Mouse (Mus musculus): ENCODE measurements around the gene Tmem132b. TPM values are rescaled to one million over a fixed set of nuclear protein-coding genes. Genes with fewer than 3 reads are reported as not detected.
A peak's percentile ranks its signal among the peaks of the same experiment; 100 is the strongest.

Tmem132b gene
- polyA plus RNA-seq, 1 experiment from 2014 or later: 2.1 TPM

- H3K27ac ChIP-seq: peak overlapping the region; percentile 44
Measured at GRCm38 (mm10) chr5:125685681-125686331, 154.2 kb downstream of the Tmem132b start.

GRCm38 (mm10) chr5:125692538-125692937 is 161.0 kb downstream of the Tmem132b start:
- H3K4me2 ChIP-seq: no peak overlapping the region
- no peaks in the 10 kb centered on the region for H3K36me3 ChIP-seq (ENCODE audit: poor library complexity, severe bottlenecking)
- H3K27ac ChIP-seq: no peak overlapping the region
- no peak overlapping the region for H3K4me3 ChIP-seq
- no peaks in the 10 kb centered on the region for H3K27me3 ChIP-seq
- WGBS: 25% methylated on average over 10 of the region's 10 CpGs
- no peak for ATAC-seq
- H3K9ac ChIP-seq: no peak overlapping the region
- H3K4me1 ChIP-seq: peaks cover 12% of the 10 kb centered on the region
- H3K9me3 ChIP-seq (replicated peaks): no peaks in the 10 kb centered on the region

More at GRCm38 (mm10) chr5:125685681-125686331, 154.2 kb downstream of the Tmem132b start:
- H3K9ac ChIP-seq: no peak overlapping the region
- H3K4me2 ChIP-seq: no peak overlapping the region
- WGBS: 20% methylated on average over 11 of the region's 11 CpGs
- H3K4me1 ChIP-seq: peaks cover 20% of the 10 kb centered on the region
- H3K9me3 ChIP-seq (replicated peaks): no peaks in the 10 kb centered on the region
- no peak overlapping the region for H3K4me3 ChIP-seq
- no peaks in the 10 kb centered on the region for H3K27me3 ChIP-seq
- no peaks in the 10 kb centered on the region for H3K36me3 ChIP-seq (ENCODE audit: poor library complexity, severe bottlenecking)
- ATAC-seq: peak; percentile 83

- no peak overlapping the region for H3K9ac ChIP-seq
- H3K4me3 ChIP-seq: no peak overlapping the region
- H3K9me3 ChIP-seq (replicated peaks): no peaks in the 10 kb centered on the region
- H3K27me3 ChIP-seq: no peaks in the 10 kb centered on the region
- WGBS: 79% methylated on average over 3 of the region's 3 CpGs
- H3K36me3 ChIP-seq (ENCODE audit: poor library complexity, severe bottlenecking): no peaks in the 10 kb centered on the region
- H3K4me1 ChIP-seq: no peaks in the 10 kb centered on the region
- no peak overlapping the region for H3K4me2 ChIP-seq
- no peak for ATAC-seq
- H3K27ac ChIP-seq: no peak overlapping the region
Measured at GRCm38 (mm10) chr5:125699395-125699794, 167.8 kb downstream of the Tmem132b start.

- no peaks in the 10 kb centered on the region for H3K36me3 ChIP-seq (ENCODE audit: poor library complexity, severe bottlenecking)
- H3K9me3 ChIP-seq (replicated peaks): no peaks in the 10 kb centered on the region
- H3K27ac ChIP-seq: no peak overlapping the region
- H3K27me3 ChIP-seq: no peaks in the 10 kb centered on the region
- ATAC-seq: no peak
- no peak overlapping the region for H3K9ac ChIP-seq
- WGBS: 93% methylated on average over 5 of the region's 5 CpGs
- no peak overlapping the region for H3K4me2 ChIP-seq
- no peaks in the 10 kb centered on the region for H3K4me1 ChIP-seq
- H3K4me3 ChIP-seq: no peak overlapping the region
Measured at GRCm38 (mm10) chr5:125700234-125700633, 168.7 kb downstream of the Tmem132b start.

- 0 out of 2 replicates have a peak, but pooled peaks cover 6% of the 10 kb centered on the region for H3K4me1 ChIP-seq
- peak; percentile 43; the same call in 1 of the 2 replicates for ATAC-seq
- H3K36me3 ChIP-seq (ENCODE audit: poor library complexity, severe bottlenecking): no peaks in the 10 kb centered on the region
- no peaks in the 10 kb centered on the region for H3K27me3 ChIP-seq
- H3K9ac ChIP-seq: no peak overlapping the region
- 55% methylated on average over 8 of the region's 8 CpGs for WGBS
- 0 out of 2 replicates have a peak overlapping the region, but pooled peaks have one; percentile 31 for H3K27ac ChIP-seq
- no peaks in the 10 kb centered on the region for H3K9me3 ChIP-seq (replicated peaks)
- H3K4me3 ChIP-seq: no peak overlapping the region
- no peak overlapping the region for H3K4me2 ChIP-seq
Measured at GRCm38 (mm10) chr5:125705379-125705778, 173.8 kb downstream of the Tmem132b start.

GRCm38 (mm10) chr5:125709160-125709559 is 177.6 kb downstream of the Tmem132b start:
- Histone ChIP-seq H3K9ac (no peak overlapping the region), H3K4me1 (0 out of 2 replicates have a peak, but pooled peaks cover 6% of the 10 kb centered on the region), H3K4me3 (no peak overlapping the region), H3K9me3 (replicated peaks) (no peaks in the 10 kb centered on the region), H3K36me3 (ENCODE audit: poor library complexity, severe bottlenecking) (no peaks in the 10 kb centered on the region), H3K27ac (no peak overlapping the region), H3K4me2 (no peak overlapping the region), H3K27me3 (no peaks in the 10 kb centered on the region)
- no peak for ATAC-seq
- WGBS: 6% methylated on average over 3 of the region's 3 CpGs

GRCm38 (mm10) chr5:125726815-125727214 is 195.2 kb downstream of the Tmem132b start:
- peaks cover 10% of the 10 kb centered on the region; the same call in 1 of the 2 replicates for H3K9me3 ChIP-seq (replicated peaks)
- H3K36me3 ChIP-seq (ENCODE audit: poor library complexity, severe bottlenecking): no peaks in the 10 kb centered on the region
- H3K4me1 ChIP-seq: no peaks in the 10 kb centered on the region
- no peak for ATAC-seq
- H3K27me3 ChIP-seq: no peaks in the 10 kb centered on the region
- 94% methylated on average over 7 of the region's 7 CpGs for WGBS
- H3K27ac ChIP-seq: no peak overlapping the region
- no peak overlapping the region for H3K4me3 ChIP-seq
- no peak overlapping the region for H3K9ac ChIP-seq
- no peak overlapping the region for H3K4me2 ChIP-seq

- ATAC-seq: no peak
- no peaks in the 10 kb centered on the region for H3K36me3 ChIP-seq (ENCODE audit: poor library complexity, severe bottlenecking)
- WGBS: 82% methylated on average over 5 of the region's 5 CpGs
- no peak overlapping the region for H3K4me3 ChIP-seq
- no peak overlapping the region for H3K9ac ChIP-seq
- H3K4me2 ChIP-seq: no peak overlapping the region
- H3K4me1 ChIP-seq: no peaks in the 10 kb centered on the region
- H3K27ac ChIP-seq: no peak overlapping the region
- no peaks in the 10 kb centered on the region for H3K27me3 ChIP-seq
- H3K9me3 ChIP-seq (replicated peaks): peaks cover 10% of the 10 kb centered on the region; the same call in 1 of the 2 replicates
Measured at GRCm38 (mm10) chr5:125727436-125727835, 195.9 kb downstream of the Tmem132b start.

GRCm38 (mm10) chr5:125727936-125728335 is 196.4 kb downstream of the Tmem132b start:
- Histone ChIP-seq H3K27ac (no peak overlapping the region), H3K27me3 (no peaks in the 10 kb centered on the region), H3K4me3 (no peak overlapping the region), H3K9me3 (replicated peaks) (peaks cover 14% of the 10 kb centered on the region; the same call in 1 of the 2 replicates), H3K9ac (no peak overlapping the region), H3K36me3 (ENCODE audit: poor library complexity, severe bottlenecking) (no peaks in the 10 kb centered on the region), H3K4me2 (no peak overlapping the region), H3K4me1 (no peaks in the 10 kb centered on the region)
- WGBS: 91% methylated on average over 9 of the region's 9 CpGs
- no peak for ATAC-seq

GRCm38 (mm10) chr5:125728521-125728920 is 196.9 kb downstream of the Tmem132b start:
- H3K4me1 ChIP-seq: no peaks in the 10 kb centered on the region
- no peak overlapping the region for H3K9ac ChIP-seq
- WGBS: 83% methylated on average over 3 of the region's 3 CpGs
- ATAC-seq: no peak
- no peak overlapping the region for H3K4me3 ChIP-seq
- peaks cover 20% of the 10 kb centered on the region; the same call in 1 of the 2 replicates for H3K9me3 ChIP-seq (replicated peaks)
- no peaks in the 10 kb centered on the region for H3K27me3 ChIP-seq
- H3K4me2 ChIP-seq: no peak overlapping the region
- H3K36me3 ChIP-seq (ENCODE audit: poor library complexity, severe bottlenecking): no peaks in the 10 kb centered on the region
- H3K27ac ChIP-seq: no peak overlapping the region

GRCm38 (mm10) chr5:125733806-125734205 is 202.2 kb downstream of the Tmem132b start:
- no peak overlapping the region for H3K4me2 ChIP-seq
- H3K9ac ChIP-seq: no peak overlapping the region
- no peak overlapping the region for H3K4me3 ChIP-seq
- no peaks in the 10 kb centered on the region for H3K27me3 ChIP-seq
- H3K9me3 ChIP-seq (replicated peaks): peaks cover 10% of the 10 kb centered on the region; the same call in 1 of the 2 replicates
- WGBS: 100% methylated on average over 1 of the region's 1 CpGs
- H3K36me3 ChIP-seq (ENCODE audit: poor library complexity, severe bottlenecking): no peaks in the 10 kb centered on the region
- no peak for ATAC-seq
- no peaks in the 10 kb centered on the region for H3K4me1 ChIP-seq
- H3K27ac ChIP-seq: no peak overlapping the region

- Histone ChIP-seq H3K4me1 (no peaks in the 10 kb centered on the region), H3K9me3 (replicated peaks) (peaks cover 10% of the 10 kb centered on the region; the same call in 1 of the 2 replicates), H3K4me2 (no peak overlapping the region), H3K4me3 (no peak overlapping the region), H3K27me3 (no peaks in the 10 kb centered on the region), H3K36me3 (ENCODE audit: poor library complexity, severe bottlenecking) (no peaks in the 10 kb centered on the region), H3K27ac (no peak overlapping the region), H3K9ac (no peak overlapping the region)
- ATAC-seq: no peak
- 71% methylated on average over 9 of the region's 9 CpGs for WGBS
Measured at GRCm38 (mm10) chr5:125737105-125737504, 205.5 kb downstream of the Tmem132b start.

GRCm38 (mm10) chr5:125743503-125743902 is 211.9 kb downstream of the Tmem132b start:
- no peak overlapping the region for H3K27ac ChIP-seq
- no peaks in the 10 kb centered on the region for H3K27me3 ChIP-seq
- WGBS: 85% methylated on average over 6 of the region's 6 CpGs
- no peaks in the 10 kb centered on the region for H3K36me3 ChIP-seq (ENCODE audit: poor library complexity, severe bottlenecking)
- H3K9ac ChIP-seq: no peak overlapping the region
- no peak overlapping the region for H3K4me3 ChIP-seq
- H3K9me3 ChIP-seq (replicated peaks): no peaks in the 10 kb centered on the region
- no peaks in the 10 kb centered on the region for H3K4me1 ChIP-seq
- H3K4me2 ChIP-seq: no peak overlapping the region
- ATAC-seq: no peak
